Mouse (Mus musculus): ENCODE measurements around the gene Tssk3. TPM values are rescaled to one million over a fixed set of nuclear protein-coding genes. Genes with fewer than 3 reads are reported as not detected.

Gene Tssk3
- polyA plus RNA-seq, 1 experiment from 2014 or later = 0.52 TPM

DNA sequence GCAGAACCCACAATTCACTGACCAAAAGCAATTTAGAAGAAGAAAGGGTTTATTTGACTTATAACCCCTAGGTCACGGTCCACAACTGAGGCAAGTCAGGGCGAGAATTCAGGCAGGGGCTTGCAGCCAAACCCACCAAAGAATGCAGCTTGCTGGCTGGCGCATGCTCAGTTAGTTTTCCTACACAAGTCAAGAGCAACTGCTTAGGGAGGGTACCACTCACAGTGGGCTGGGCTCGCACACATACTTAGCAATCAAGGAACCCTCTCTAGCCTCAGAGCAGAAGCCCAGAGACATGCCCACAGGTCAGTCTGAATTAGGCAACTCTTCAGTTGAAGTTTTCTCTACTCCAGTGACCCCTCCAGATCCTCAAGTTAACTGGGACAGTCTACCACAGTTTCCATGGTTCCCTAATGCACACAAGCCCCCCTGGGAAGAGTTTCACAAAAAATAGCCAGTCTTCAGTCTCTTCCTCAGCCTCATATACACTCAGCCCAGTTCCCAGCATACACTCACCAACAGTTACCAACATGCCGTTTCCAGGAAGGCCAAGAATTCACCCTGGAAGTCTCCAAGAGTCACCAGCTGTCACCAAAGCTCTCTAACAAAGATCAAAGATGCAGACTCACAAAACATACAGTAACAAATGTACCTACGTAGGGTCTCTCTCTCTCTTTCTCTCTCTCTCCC is 20.0 kb upstream of the Tssk3 start:
- Histone ChIP-seq H3K27ac (0 out of 2 replicates have a peak overlapping the region, but pooled peaks have one; percentile 30), H3K9ac (no peak overlapping the region), H3K9me3 (no peaks in the 10 kb centered on the region), H3K36me3 (replicated peaks) (no peaks in the 10 kb centered on the region), H3K27me3 (replicated peaks) (no peaks in the 10 kb centered on the region), H3K4me1 (peaks cover 36% of the 10 kb centered on the region), H3K4me3 (no peak overlapping the region), H3K4me2 (no peak overlapping the region)
- 39% methylated on average over 6 of the region's 6 CpGs for WGBS
- ATAC-seq (replicated peaks) = no peak

GRCm38 (mm10) chr4:129509650-129510049 is 18.8 kb upstream of the Tssk3 start:
- ATAC-seq (replicated peaks) = no peak
- Histone ChIP-seq H3K9me3 (no peaks in the 10 kb centered on the region), H3K36me3 (replicated peaks) (no peaks in the 10 kb centered on the region), H3K4me1 (peaks cover 26% of the 10 kb centered on the region), H3K4me2 (no peak overlapping the region), H3K27me3 (replicated peaks) (no peaks in the 10 kb centered on the region), H3K9ac (no peak overlapping the region), H3K4me3 (no peak overlapping the region), H3K27ac (no peak overlapping the region)
- 70% methylated on average over 3 of the region's 3 CpGs for WGBS

DNA sequence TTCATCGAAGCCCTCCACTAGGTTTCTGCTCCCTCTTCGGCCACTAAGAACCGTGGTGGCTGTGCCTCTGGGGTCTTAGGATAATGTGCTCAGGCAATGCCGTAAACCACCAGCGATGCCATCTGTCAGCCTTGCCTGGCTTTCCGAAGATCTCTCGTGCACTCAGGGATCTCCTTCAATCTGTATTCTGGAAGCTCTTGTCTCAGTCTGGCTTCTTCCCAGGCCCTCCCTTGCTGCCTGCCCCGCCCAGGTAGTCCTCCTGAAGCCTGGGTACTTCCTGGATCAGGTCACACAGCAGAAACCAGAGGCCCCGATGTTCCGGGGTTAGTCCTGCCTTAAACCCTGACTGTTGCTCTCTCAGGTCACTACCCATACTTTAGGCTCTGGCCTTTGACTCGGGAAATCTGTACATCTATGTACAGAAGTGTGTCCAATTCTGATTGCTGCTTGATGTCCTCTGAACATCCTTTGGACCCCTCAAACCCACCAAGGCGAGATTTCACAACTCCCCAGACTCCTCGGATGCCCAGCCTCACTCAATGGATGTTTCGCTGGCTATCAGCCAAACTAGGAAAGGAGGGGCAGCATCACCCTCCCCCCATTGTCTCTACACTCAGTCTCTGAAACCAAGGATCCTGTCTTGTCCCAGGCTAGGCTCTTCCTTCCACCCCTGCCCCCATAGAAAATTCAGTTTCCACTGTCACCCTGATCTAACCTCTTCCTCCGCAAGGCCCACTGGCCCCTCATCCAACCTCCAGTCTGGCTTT is 18.2 kb upstream of the Tssk3 start:
- Histone ChIP-seq H3K4me2 (no peak overlapping the region), H3K27me3 (replicated peaks) (no peaks in the 10 kb centered on the region), H3K36me3 (replicated peaks) (no peaks in the 10 kb centered on the region), H3K9ac (no peak overlapping the region), H3K4me3 (no peak overlapping the region), H3K4me1 (peaks cover 26% of the 10 kb centered on the region), H3K27ac (no peak overlapping the region), H3K9me3 (no peaks in the 10 kb centered on the region)
- ATAC-seq (replicated peaks) = no peak
- 43% methylated on average over 15 of the region's 15 CpGs for WGBS

- H3K27ac ChIP-seq = no peak overlapping the region
- H3K4me2 ChIP-seq = no peak overlapping the region
- peaks cover 24% of the 10 kb centered on the region for H3K4me1 ChIP-seq
- H3K4me3 ChIP-seq = no peak overlapping the region
- H3K9me3 ChIP-seq = no peaks in the 10 kb centered on the region
- H3K36me3 ChIP-seq (replicated peaks) = no peaks in the 10 kb centered on the region
- no peak for ATAC-seq (replicated peaks)
- no peak overlapping the region for H3K9ac ChIP-seq
- H3K27me3 ChIP-seq (replicated peaks) = no peaks in the 10 kb centered on the region
- WGBS = 82% methylated on average over 3 of the region's 3 CpGs
These were observed 17.4 kb upstream of the Tssk3 start for GRCm38 (mm10) chr4:129508237-129508515.

DNA sequence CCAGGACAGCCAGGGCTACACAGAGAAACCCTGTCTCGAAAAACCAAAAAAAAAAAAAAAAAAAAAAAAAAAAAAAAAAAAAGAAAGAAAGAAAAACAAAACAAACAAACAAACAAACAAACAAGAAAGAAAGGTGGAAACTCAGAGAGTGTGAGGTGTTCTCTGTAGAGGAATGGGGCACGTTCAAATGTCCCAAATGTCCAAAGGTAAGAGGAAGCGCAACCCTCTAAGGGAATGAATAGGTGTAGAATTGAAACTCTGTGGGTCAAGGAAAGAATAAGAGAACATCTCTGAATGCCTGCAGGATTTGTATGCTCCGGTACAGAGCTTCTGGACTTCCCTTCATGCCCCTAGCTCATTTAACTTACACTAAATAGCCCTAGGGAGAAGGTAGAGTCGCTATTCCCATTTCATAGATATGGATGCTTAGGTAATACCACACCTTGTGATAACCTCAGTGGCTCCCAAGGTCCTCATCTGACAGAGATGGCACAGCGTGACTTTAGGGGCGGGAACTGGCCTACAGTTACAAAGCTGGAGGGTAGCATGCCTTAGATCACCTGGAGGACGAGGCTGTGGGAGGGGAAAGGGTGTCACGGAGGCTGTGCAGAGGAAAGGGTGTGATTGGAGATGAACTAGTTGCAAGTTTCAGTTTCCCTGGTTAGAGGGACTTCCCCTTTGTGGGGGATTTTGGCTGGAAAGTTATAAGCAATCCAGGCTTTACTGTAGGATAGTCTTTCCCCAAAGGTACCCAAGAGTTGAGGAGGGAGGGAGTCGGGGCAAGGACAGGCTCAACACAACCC is 16.8 kb upstream of the Tssk3 start:
- Histone ChIP-seq H3K4me2 (no peak overlapping the region), H3K36me3 (replicated peaks) (no peaks in the 10 kb centered on the region), H3K4me3 (no peak overlapping the region), H3K9ac (no peak overlapping the region), H3K27me3 (replicated peaks) (no peaks in the 10 kb centered on the region), H3K4me1 (peaks cover 20% of the 10 kb centered on the region), H3K9me3 (no peaks in the 10 kb centered on the region), H3K27ac (no peak overlapping the region)
- ATAC-seq (replicated peaks) = no peak
- 72% methylated on average over 10 of the region's 10 CpGs for WGBS

GRCm38 (mm10) chr4:129505511-129505910 is 14.7 kb upstream of the Tssk3 start:
- Histone ChIP-seq H3K36me3 (replicated peaks) (no peaks in the 10 kb centered on the region), H3K9me3 (no peaks in the 10 kb centered on the region), H3K4me2 (no peak overlapping the region), H3K27ac (no peak overlapping the region), H3K27me3 (replicated peaks) (no peaks in the 10 kb centered on the region), H3K4me3 (no peak overlapping the region), H3K9ac (no peak overlapping the region), H3K4me1 (peaks cover 21% of the 10 kb centered on the region)
- ATAC-seq (replicated peaks) = no peak
- WGBS = 85% methylated on average over 3 of the region's 3 CpGs

DNA sequence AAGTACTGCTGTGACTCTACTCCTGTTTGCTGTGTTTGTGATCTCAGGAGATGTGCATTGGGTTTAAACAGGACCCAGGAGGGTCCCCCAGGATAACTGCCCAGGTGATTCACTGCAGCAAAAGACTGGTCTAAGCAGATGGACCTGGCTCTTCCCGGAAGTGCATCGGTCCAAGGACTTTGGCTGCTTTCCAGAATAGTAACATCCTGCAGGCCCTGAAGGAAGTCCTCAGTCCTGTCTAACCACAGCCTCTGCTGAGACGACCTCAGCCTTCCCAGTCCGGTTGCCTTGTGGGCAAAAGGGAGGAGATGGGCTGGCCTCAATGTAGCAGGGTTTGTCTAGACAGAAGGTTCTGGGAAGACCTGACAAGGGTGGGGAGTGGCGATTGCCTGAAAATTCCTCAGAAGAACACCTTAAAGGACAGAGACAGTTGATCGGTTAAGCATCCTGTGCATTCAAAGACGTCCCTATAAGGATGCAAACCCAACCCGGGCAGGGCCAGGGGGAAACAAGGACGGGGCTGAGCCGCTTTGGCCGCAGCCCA is 12.2 kb upstream of the Tssk3 start:
- Histone ChIP-seq H3K9ac (no peak overlapping the region), H3K4me2 (no peak overlapping the region), H3K27ac (no peak overlapping the region), H3K4me3 (no peak overlapping the region), H3K36me3 (replicated peaks) (no peaks in the 10 kb centered on the region), H3K27me3 (replicated peaks) (no peaks in the 10 kb centered on the region), H3K4me1 (peaks cover 14% of the 10 kb centered on the region), H3K9me3 (no peaks in the 10 kb centered on the region)
- ATAC-seq (replicated peaks) = no peak
- 85% methylated on average over 11 of the region's 11 CpGs for WGBS

DNA sequence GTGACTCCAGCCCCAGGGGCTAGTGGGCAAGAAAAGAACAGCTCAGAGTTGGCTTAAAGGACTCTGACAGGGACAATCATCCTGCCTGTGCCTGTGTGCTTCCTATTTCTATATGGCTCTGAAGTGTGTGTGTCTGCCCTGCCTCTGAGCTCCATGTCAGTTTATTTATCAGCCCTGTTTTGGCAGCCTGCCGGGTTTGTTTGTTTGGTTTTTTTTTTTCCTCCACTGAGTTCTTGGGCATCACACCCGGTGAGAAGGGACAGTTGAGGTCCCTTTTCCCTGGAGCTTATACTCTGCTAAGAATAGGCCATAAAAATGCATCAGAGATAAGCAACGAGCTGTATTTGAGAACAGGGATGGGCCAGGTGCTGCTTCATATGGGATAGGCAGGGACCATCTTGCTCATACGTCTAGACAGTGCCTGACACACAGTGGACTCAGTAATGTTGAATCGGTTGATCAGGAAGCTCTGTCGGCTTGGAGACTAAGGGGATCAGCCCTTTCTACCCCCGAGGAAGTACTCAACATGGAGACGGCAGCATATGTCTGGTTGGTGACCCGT is 11.6 kb upstream of the Tssk3 start:
- no peaks in the 10 kb centered on the region for H3K27me3 ChIP-seq (replicated peaks)
- ATAC-seq (replicated peaks) = no peak

GRCm38 (mm10) chr4:129500607-129501566 is 10.1 kb upstream of the Tssk3 start:
- H3K9ac ChIP-seq = peak overlapping the region; percentile 35
- H3K36me3 ChIP-seq (replicated peaks) = no peaks in the 10 kb centered on the region
- H3K4me2 ChIP-seq = peak overlapping the region; percentile 81
- ATAC-seq (replicated peaks) = peak; percentile 64
- H3K9me3 ChIP-seq = no peaks in the 10 kb centered on the region
- WGBS = 2% methylated on average over 42 of the region's 49 CpGs
- H3K27me3 ChIP-seq (replicated peaks) = no peaks in the 10 kb centered on the region
- H3K27ac ChIP-seq = peak overlapping the region; percentile 57
- H3K4me3 ChIP-seq = peak overlapping the region; percentile 48
- peaks cover 26% of the 10 kb centered on the region for H3K4me1 ChIP-seq

More for the DNA sequence above, 11.6 kb upstream of the Tssk3 start:
- no peak overlapping the region for H3K9ac ChIP-seq
- H3K4me1 ChIP-seq = peaks cover 14% of the 10 kb centered on the region
- WGBS = 80% methylated on average over 9 of the region's 9 CpGs
- no peak overlapping the region for H3K4me3 ChIP-seq
- H3K9me3 ChIP-seq = no peaks in the 10 kb centered on the region
- no peak overlapping the region for H3K4me2 ChIP-seq
- H3K27ac ChIP-seq = no peak overlapping the region
- no peaks in the 10 kb centered on the region for H3K36me3 ChIP-seq (replicated peaks)

- H3K4me2 ChIP-seq = peak overlapping the region; percentile 81
- no peaks in the 10 kb centered on the region for H3K9me3 ChIP-seq
- peaks cover 31% of the 10 kb centered on the region for H3K4me1 ChIP-seq
- H3K36me3 ChIP-seq (replicated peaks) = no peaks in the 10 kb centered on the region
- no peaks in the 10 kb centered on the region for H3K27me3 ChIP-seq (replicated peaks)
- peak overlapping the region; percentile 48 for H3K4me3 ChIP-seq
- peak overlapping the region; percentile 57 for H3K27ac ChIP-seq
- WGBS = 80% methylated on average over 8 of the region's 8 CpGs
- H3K9ac ChIP-seq = no peak overlapping the region
- no peak for ATAC-seq (replicated peaks)
These were observed 9.2 kb upstream of the Tssk3 start for GRCm38 (mm10) chr4:129500017-129500416.

GRCm38 (mm10) chr4:129498941-129499340 is 8.1 kb upstream of the Tssk3 start:
- no peak overlapping the region for H3K9ac ChIP-seq
- H3K4me1 ChIP-seq = peaks cover 31% of the 10 kb centered on the region
- no peak overlapping the region for H3K27ac ChIP-seq
- no peak overlapping the region for H3K4me3 ChIP-seq
- H3K9me3 ChIP-seq = no peaks in the 10 kb centered on the region
- no peak overlapping the region for H3K4me2 ChIP-seq
- H3K27me3 ChIP-seq (replicated peaks) = no peaks in the 10 kb centered on the region
- ATAC-seq (replicated peaks) = no peak
- 73% methylated on average over 3 of the region's 3 CpGs for WGBS
- no peaks in the 10 kb centered on the region for H3K36me3 ChIP-seq (replicated peaks)

Data from midbrain, embryonic 15.5 days (tissue).